Mouse (Mus musculus) myocyte (in vitro differentiated cells): ENCODE measurements around the gene Gabbr2.

Experiments used
- E2F4 ChIP-seq: IDR thresholded peaks from one replicate; pipeline ENCODE4 v1.6.1; 2011; ENCODE audit warnings: mild to moderate bottlenecking, control low read depth, moderate library complexity; ENCODE audit not compliant: insufficient read depth
- MYOD1 ChIP-seq, 3 experiments: IDR thresholded peaks; one replicate each; pipeline ENCODE4 v1.6.1; 2011; ENCODE audit warnings: control low read depth in 2 of 3, low read depth in 2 of 3, mild to moderate bottlenecking in 2 of 3, moderate library complexity in 1 of 3; ENCODE audit not compliant: insufficient read length in 2 of 3, control insufficient read depth in 1 of 3
- MYOG ChIP-seq, 3 experiments: IDR thresholded peaks; one replicate each; pipeline ENCODE4 v1.6.1; 2011; ENCODE audit warnings: control low read depth in 2 of 3, low read depth in 2 of 3, mild to moderate bottlenecking in 2 of 3; ENCODE audit not compliant: insufficient read length in 2 of 3, control insufficient read depth in 1 of 3, insufficient read depth in 1 of 3
- POLR2A ChIP-seq: IDR thresholded peaks from one replicate; pipeline ENCODE4 v1.6.1; 2011; ENCODE audit warnings: low read depth, mild to moderate bottlenecking, control low read depth, moderate library complexity; ENCODE audit not compliant: insufficient read length
- REST ChIP-seq: IDR thresholded peaks from one replicate; pipeline ENCODE4 v1.6.1; 2011; ENCODE audit warnings: mild to moderate bottlenecking, control low read depth, moderate library complexity; ENCODE audit not compliant: insufficient read depth, insufficient read length
- TCF12 ChIP-seq: IDR thresholded peaks from one replicate; pipeline ENCODE4 v1.6.1; 2011; ENCODE audit warnings: mild to moderate bottlenecking, control low read depth; ENCODE audit not compliant: poor library complexity, insufficient read depth, severe bottlenecking

DNA sequence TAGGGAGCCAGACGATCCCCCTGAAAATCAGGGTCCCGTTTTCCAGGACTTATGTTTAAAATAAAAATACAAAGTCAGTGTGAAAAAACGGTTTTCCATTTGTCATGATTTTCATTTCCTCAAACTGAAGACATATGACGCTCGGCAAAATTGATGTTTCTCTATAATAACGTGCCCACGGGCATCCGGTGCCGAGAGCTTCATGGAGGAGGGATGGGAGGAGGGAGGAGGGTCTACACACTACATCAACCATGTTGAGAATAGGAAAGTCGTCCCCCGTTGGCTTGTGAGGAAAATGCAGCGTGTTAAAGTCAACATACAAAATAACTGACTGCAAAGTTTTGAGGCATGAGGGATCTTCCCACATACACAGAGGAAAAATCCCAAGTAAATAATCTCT, 75.7 kb downstream of the Gabbr2 start:
- no peak for TF ChIP-seq TCF12
- TF ChIP-seq POLR2A, result no peak
- no peak for TF ChIP-seq E2F4
- TF ChIP-seq REST, result no peak
- no peak for TF ChIP-seq MYOD1 (IDR thresholded peaks at IDR 0.05; ENCODE audit: control insufficient read depth in 1 of 3, insufficient read length in 2 of 3, low read depth in 2 of 3)
- no peak for TF ChIP-seq MYOG (IDR thresholded peaks at IDR 0.05; ENCODE audit: control insufficient read depth in 1 of 3, insufficient read depth in 1 of 3, insufficient read length in 2 of 3, low read depth in 2 of 3)
